Mouse (Mus musculus): ENCODE results near the gene Idh2. TPM values are rescaled to one million over a fixed set of nuclear protein-coding genes. Genes with fewer than 3 reads are reported as not detected.
A peak's percentile ranks its signal among the peaks of the same experiment; 100 is the strongest.

Gene Idh2
- total RNA-seq, 1 experiment from 2014 or later: 240 TPM

- ATAC-seq (replicated peaks; ENCODE audit: low read depth, poor library complexity, severe bottlenecking): no peak
Observed at GRCm38 (mm10) chr7:80129278-80129677, 14.1 kb upstream of the Idh2 start.

GRCm38 (mm10) chr7:80123672-80124071 is 8.5 kb upstream of the Idh2 start:
- ATAC-seq (replicated peaks; ENCODE audit: low read depth, poor library complexity, severe bottlenecking): 0 out of 2 replicates have a peak, but pooled peaks have one; percentile 3

GRCm38 (mm10) chr7:80123115-80123514 is 7.9 kb upstream of the Idh2 start:
- peak; percentile 85 for ATAC-seq (replicated peaks; ENCODE audit: low read depth, poor library complexity, severe bottlenecking)

- no peak for ATAC-seq (replicated peaks; ENCODE audit: low read depth, poor library complexity, severe bottlenecking)
Observed at GRCm38 (mm10) chr7:80121083-80121482, 5.9 kb upstream of the Idh2 start.

- ATAC-seq (replicated peaks; ENCODE audit: low read depth, poor library complexity, severe bottlenecking): no peak
Observed at GRCm38 (mm10) chr7:80119198-80119597, 4.0 kb upstream of the Idh2 start.

GRCm38 (mm10) chr7:80116158-80116557 is 966 bp upstream of the Idh2 start:
- ATAC-seq (replicated peaks; ENCODE audit: low read depth, poor library complexity, severe bottlenecking): no peak

- peak; percentile 59 for ATAC-seq (replicated peaks; ENCODE audit: low read depth, poor library complexity, severe bottlenecking)
Observed at GRCm38 (mm10) chr7:80114451-80115223, 555 bp downstream of the Idh2 start.

- ATAC-seq (replicated peaks; ENCODE audit: low read depth, poor library complexity, severe bottlenecking): peak; percentile 6; the same call in 1 of the 2 replicates
Observed at GRCm38 (mm10) chr7:80113989-80114388, 1.2 kb downstream of the Idh2 start.

GRCm38 (mm10) chr7:80111066-80112045 is 3.8 kb downstream of the Idh2 start:
- no peak for ATAC-seq (replicated peaks; ENCODE audit: low read depth, poor library complexity, severe bottlenecking)

GRCm38 (mm10) chr7:80106441-80106840 is 8.8 kb downstream of the Idh2 start:
- no peak for ATAC-seq (replicated peaks; ENCODE audit: low read depth, poor library complexity, severe bottlenecking)

- no peak for ATAC-seq (replicated peaks; ENCODE audit: low read depth, poor library complexity, severe bottlenecking)
Observed at GRCm38 (mm10) chr7:80105637-80106390, 9.4 kb downstream of the Idh2 start.

GRCm38 (mm10) chr7:80103335-80103734 is 11.9 kb downstream of the Idh2 start:
- ATAC-seq (replicated peaks; ENCODE audit: low read depth, poor library complexity, severe bottlenecking): no peak

GRCm38 (mm10) chr7:80098389-80098976 is 16.7 kb downstream of the Idh2 start:
- no peak for ATAC-seq (replicated peaks; ENCODE audit: low read depth, poor library complexity, severe bottlenecking)

GRCm38 (mm10) chr7:80095598-80096309 is 19.4 kb downstream of the Idh2 start:
- no peak for ATAC-seq (replicated peaks; ENCODE audit: low read depth, poor library complexity, severe bottlenecking)

GRCm38 (mm10) chr7:80094481-80094880 is 20.7 kb downstream of the Idh2 start:
- ATAC-seq (replicated peaks; ENCODE audit: low read depth, poor library complexity, severe bottlenecking): no peak

GRCm38 (mm10) chr7:80092351-80093046 is 22.7 kb downstream of the Idh2 start:
- no peak for ATAC-seq (replicated peaks; ENCODE audit: low read depth, poor library complexity, severe bottlenecking)

- no peak for ATAC-seq (replicated peaks; ENCODE audit: low read depth, poor library complexity, severe bottlenecking)
Observed at GRCm38 (mm10) chr7:80091866-80092210, 23.4 kb downstream of the Idh2 start.

GRCm38 (mm10) chr7:80091004-80091865 is 24.0 kb downstream of the Idh2 start:
- ATAC-seq (replicated peaks; ENCODE audit: low read depth, poor library complexity, severe bottlenecking): peak; percentile 34
